Mouse (Mus musculus) right cerebral cortex, postnatal 14 days (tissue): ENCODE results near the gene Fgfr2.

Experiments used
- DNase-seq: peaks from one replicate; pipeline ENCODE4 v3.0.0; 2022

Fgfr2 gene

GRCm38 (mm10) chr7:131743193-131743592 is 1380.0 kb downstream of the Fgfr2 start:
- no peak for DNase-seq

DNA sequence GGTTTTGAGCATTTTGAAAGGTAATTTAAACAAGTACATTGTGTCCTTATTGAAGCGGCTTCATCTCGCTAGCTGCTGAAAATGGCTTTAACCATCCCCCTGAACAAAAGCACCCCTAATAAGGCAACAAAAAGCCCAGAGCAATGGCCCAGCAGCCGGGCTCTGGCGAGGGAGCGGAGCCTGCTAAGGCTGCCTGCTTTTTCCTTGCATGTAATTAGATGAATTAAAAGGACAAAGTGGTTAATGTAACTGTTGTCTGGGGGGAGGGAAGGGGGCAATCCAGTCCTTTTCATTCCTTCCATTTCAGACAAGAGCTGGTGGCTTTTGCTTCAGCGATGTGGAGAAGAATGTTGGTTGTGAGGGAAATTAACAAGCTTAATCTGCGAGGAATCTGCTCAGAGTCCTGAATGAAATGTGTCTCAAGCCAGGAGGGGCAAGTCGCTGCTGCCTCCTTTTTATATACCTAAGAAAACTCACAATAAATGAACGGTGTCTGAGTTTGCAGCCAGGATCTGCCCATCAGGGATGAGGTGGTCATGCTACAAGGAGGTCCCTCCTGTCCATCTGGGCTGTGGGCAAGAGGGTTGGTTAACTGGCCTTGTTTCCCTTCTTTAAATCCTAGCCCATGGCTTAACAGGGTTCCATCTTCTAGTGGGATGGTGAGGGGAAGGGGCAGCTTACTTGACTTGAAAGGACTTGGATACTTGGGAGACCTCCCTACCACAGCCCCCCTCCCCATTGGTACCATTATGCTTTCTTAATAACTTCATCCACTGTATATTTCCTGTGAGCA is 1400.2 kb downstream of the Fgfr2 start:
- DNase-seq = no peak

DNA sequence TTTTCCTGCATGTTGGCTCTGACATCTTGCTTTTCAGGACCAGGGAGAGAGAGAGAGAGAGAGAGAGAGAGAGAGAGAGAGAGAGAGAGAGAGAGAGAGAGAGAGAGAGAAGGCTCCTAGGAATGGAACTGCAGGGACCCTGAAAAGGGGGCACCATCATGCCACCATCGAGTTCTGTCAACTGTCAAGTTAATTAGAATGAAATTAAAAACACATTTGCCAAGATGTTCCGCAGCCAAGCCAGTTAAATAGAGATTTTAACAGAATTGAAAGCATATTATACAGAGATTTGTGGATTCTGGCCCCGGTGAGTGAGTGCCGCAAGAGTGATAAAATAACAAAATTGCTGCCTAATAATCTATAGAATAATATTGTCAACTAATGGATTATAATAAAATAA is 1400.8 kb downstream of the Fgfr2 start:
- no peak for DNase-seq

- DNase-seq = no peak
These were observed 1404.9 kb downstream of the Fgfr2 start for GRCm38 (mm10) chr7:131718280-131718679.

DNA sequence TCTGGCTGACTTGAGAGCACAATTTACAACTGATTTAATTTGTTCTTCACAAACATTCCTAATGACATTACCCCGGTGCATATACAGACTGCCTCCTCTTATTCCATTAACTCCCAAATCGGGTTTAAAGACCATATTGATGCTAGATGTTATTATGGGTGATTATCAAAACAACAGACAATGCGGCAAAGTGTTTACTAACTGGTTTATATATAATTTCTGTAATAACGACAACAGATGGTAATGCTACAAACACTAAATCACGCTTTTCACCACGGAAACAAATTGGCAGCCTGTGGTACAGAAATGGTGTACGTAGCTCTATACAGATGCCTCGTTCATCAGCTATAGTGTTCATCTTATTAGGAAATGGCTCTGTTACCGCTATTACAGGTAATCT is 1410.1 kb downstream of the Fgfr2 start:
- no peak for DNase-seq

DNA sequence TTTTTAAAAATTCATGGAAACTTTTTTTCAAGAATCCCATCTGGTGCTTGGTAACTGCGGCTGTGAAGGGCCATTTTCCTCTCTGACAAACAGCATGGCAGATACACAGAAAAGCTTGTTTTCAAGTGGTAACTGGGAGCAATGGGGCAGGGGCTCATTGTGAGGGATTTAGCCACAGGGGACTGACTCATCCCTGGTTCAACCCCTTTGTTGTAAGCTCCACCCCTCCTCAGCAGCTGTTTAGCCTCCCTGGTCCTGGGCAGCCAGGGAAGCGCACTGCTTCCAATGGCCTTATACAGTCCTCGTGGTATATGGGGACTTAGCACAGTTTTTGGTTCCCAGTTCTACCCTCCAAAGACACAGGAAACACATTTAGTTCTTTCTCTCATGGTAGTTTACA is 1426.3 kb downstream of the Fgfr2 start:
- DNase-seq = no peak

GRCm38 (mm10) chr7:131687324-131687723 is 1435.8 kb downstream of the Fgfr2 start:
- no peak for DNase-seq

DNA sequence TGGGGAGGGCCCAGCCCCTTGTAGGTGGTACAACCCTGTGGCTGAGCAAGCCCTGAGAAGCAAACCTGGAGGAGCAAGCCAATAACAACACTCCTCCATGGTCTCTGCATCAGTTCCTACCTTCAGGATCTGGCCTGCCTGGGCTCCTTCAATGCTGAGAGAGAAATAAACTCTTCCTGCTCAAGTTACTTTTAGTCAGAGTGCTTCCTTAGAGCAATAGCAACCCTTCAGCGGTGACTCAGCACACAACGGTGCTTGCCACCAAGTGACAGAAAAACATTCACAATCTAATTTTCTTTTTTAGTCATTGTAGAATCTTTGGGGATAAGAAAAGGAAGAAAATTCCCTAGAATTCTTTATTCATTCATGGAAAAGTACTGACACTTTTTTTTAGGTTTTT is 1446.0 kb downstream of the Fgfr2 start:
- no peak for DNase-seq

DNA sequence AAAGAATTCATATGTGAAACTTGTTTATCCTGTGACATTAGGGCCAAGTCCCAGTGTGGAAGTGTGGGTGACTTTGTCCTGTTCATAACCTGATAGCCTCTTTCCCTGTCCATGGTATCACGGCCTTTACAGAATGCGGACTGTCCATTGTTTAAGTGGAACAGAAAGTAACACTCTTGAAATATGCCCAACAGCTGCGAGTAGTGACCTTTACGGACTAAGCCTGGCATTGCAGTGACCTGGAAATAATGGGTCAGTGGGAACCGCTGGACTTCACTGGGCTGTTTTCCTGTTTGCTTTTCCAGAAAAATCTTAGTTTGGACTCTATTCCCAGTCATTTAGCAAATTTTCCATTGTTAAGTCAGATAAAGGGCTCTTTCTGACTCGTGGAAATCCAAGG is 1452.6 kb downstream of the Fgfr2 start:
- DNase-seq = no peak

GRCm38 (mm10) chr7:131669326-131669725 is 1453.8 kb downstream of the Fgfr2 start:
- DNase-seq = no peak

GRCm38 (mm10) chr7:131660726-131661125 is 1462.4 kb downstream of the Fgfr2 start:
- no peak for DNase-seq

- no peak for DNase-seq
These were observed 1467.1 kb downstream of the Fgfr2 start for GRCm38 (mm10) chr7:131656017-131656416.

DNA sequence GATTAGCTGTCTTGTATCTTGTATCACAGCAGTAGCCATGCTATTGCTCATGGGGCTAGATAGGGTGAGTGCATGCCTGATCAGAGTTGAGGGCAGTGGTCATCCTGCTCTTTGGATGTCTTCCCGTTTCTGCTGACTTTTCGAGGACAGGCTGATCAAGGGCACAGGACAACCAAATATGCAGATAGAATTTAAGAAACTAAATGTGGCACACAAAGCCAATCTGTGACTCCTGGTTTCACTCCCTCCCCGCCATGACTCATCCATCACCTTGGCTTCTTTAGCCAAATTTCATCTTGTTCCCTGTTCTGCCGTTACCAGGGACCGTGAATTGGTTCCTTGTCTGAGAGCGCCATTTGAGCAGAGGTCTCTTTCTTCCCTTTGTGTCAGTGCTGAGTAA is 1469.7 kb downstream of the Fgfr2 start:
- DNase-seq = no peak

DNA sequence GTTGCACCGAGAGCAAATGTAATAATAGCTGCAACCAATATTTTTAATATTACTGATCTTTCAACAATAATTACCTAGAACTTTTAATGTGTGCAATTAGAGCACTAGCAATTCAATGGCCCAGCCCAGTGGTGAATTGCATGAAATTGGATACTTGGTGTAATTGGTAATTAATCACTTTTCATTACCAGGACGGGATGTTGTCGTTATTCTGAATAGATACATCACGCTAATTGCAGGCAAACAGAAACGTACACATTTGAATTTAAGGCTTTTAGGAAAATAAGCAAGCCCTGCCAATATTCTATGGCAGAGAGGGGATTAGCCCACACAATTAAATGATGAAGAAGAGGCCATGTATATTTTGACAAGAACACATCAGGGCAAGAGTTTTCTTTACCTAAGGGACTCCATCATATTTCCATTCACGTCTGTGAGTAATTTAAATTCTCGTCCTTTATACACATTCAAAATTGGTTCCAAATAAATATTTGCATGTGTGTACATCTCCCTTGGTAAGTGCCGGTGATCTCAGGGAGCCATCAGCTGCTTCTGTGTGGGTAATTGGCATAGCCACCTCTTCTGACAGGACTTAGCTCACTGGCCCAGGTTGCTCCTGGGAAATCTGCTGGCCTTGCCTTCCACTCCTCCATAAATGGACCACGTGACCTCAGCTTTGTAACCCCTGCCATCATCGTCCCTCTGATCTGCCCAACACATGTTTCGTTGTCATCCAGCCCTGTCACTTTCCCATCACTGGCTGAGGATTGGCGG is 1471.0 kb downstream of the Fgfr2 start:
- DNase-seq = no peak

- no peak for DNase-seq
These were observed 1472.9 kb downstream of the Fgfr2 start for GRCm38 (mm10) chr7:131650277-131650676.

- DNase-seq = no peak
These were observed 1474.9 kb downstream of the Fgfr2 start for GRCm38 (mm10) chr7:131648276-131648675.

DNA sequence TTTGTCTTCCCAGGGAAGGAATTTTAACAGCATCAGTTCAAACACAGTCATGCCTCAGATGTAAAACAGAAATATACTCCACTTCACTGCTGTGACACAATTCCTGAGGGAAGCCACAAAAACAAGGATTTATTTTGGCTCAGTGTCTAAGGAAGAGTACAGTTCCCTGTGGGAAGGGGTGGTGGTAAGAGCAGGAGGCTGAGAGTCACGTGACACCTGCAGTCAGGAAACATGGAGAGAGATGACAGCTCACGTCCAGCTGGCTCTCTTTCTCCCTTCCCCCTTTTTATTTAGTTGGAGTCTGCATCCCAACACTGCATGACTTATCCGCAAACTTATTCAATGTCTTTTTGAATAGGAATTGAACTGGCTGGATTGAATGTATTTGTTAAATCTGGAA is 1475.6 kb downstream of the Fgfr2 start:
- no peak for DNase-seq

DNA sequence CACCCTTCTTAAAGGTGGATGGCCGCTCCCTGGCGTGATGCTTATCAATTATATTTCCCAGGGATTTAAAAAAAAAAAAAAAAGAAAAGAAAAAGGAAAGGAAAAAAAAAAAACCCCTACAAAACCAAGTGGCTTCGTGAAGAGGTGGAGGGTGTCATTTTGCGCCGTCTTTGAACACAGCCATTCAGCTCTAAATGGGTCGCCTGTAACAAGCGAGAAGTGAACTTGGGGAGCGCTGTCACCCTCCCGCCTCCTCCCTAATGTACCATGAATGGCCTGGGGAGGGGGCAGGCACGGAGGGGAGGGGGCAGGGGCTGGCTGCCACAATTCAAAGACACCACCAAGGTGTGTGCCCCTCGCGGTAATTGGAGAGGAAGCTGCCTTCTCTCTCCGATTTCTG is 1478.6 kb downstream of the Fgfr2 start:
- no peak for DNase-seq

- DNase-seq = no peak
These were observed 1479.1 kb downstream of the Fgfr2 start for GRCm38 (mm10) chr7:131644051-131644450.

- DNase-seq = no peak
These were observed 1479.8 kb downstream of the Fgfr2 start for GRCm38 (mm10) chr7:131643341-131643840.

- no peak for DNase-seq
These were observed 1493.6 kb downstream of the Fgfr2 start for GRCm38 (mm10) chr7:131629562-131629961.

- peak; percentile 13 for DNase-seq
These were observed 1494.2 kb downstream of the Fgfr2 start for GRCm38 (mm10) chr7:131628846-131629391.

GRCm38 (mm10) chr7:131628356-131628755 is 1494.8 kb downstream of the Fgfr2 start:
- DNase-seq = peak; percentile 11

DNA sequence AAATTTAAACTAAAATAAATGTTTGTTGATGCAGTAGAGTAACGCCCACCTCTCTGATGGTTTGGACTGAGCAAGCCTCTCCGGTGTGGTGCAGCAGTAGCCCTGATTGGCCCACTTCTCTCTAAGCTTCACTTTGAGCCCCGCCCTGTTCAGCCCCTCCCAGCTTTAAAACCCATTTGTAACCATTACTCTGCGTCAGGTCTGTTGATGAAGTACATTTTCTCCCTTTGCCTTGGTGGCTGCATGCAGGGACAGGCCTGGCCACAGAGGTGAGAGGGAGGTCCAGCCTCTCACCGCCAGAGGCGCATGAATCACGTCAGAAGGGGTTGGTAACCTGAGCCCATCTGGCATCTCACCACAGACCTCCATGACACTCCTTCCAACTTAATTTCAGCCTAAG is 1513.5 kb downstream of the Fgfr2 start:
- no peak for DNase-seq
